Mouse (Mus musculus) lung, embryonic 14.5 days (tissue): Measurements from ENCODE around the gene 2210016F16Rik. TPM values are rescaled to one million over a fixed set of nuclear protein-coding genes. Genes with fewer than 3 reads are reported as not detected.
"Not testable (repeated sequence)": the region's sequence is repeated elsewhere in the genome, so short reads cannot be mapped to it uniquely, and the experiment has no call there.

ENCODE experiments used
- ATAC-seq: fragments of 200-750 bp; cut with Nextera tagmentation; 2 replicates; pipeline ENCODE4 v1.8.0; 2017; ENCODE audit warnings: mild to moderate bottlenecking, moderate TSS enrichment, moderate library complexity; ENCODE audit not compliant: insufficient read depth
- DNase-seq: peaks from one replicate; pipeline ENCODE4 v3.0.0-alpha.2; 2015
- H3K27ac ChIP-seq: fragments of 300-500 bp; sonication (generic); 2 replicates; pipeline ENCODE4 v1.5.1; 2014; ENCODE audit warnings: low read depth, mild to moderate bottlenecking, moderate library complexity
- H3K27me3 ChIP-seq: fragments of 300-500 bp; sonication (generic); 2 replicates; pipeline ENCODE4 v1.6.1; 2014; ENCODE audit warnings: low read length, control low read depth; ENCODE audit not compliant: insufficient read depth
- H3K36me3 ChIP-seq: fragments of 300-500 bp; sonication (generic); 2 replicates; pipeline ENCODE4 v1.6.1; 2014; ENCODE audit warnings: control low read depth; ENCODE audit not compliant: insufficient read depth
- H3K4me1 ChIP-seq: fragments of 300-500 bp; sonication (generic); 2 replicates; pipeline ENCODE4 v1.6.1; 2014; ENCODE audit warnings: antibody characterized with exemption, control low read depth; ENCODE audit not compliant: insufficient read depth
- H3K4me2 ChIP-seq: fragments of 300-500 bp; sonication (generic); 2 replicates; pipeline ENCODE4 v1.6.1; 2014; ENCODE audit warnings: mild to moderate bottlenecking
- H3K4me3 ChIP-seq: fragments of 300-500 bp; sonication (generic); 2 replicates; pipeline ENCODE4 v1.5.1; 2014; ENCODE audit warnings: low read depth, low read length
- H3K9ac ChIP-seq: fragments of 300-500 bp; sonication (generic); 2 replicates; pipeline ENCODE4 v1.6.1; 2014
- H3K9me3 ChIP-seq: fragments of 300-500 bp; sonication (generic); 2 replicates; pipeline ENCODE4 v1.6.1; 2016; ENCODE audit warnings: low read depth, low read length, control low read depth
- CTCF ChIP-seq: IDR thresholded peaks from 2 replicates; pipeline ENCODE4 v1.5.1; 2016; ENCODE audit warnings: antibody characterized with exemption, low read depth
- WGBS: fragments of 180-500 bp; shearing (Covaris S2); extraction: QIAGEN DNeasy Blood & Tissue Kit; methylation state at CpG from one replicate; pipeline ENCODE4 v1.1.7; 2014; 5-methylcytosine and 5-hydroxymethylcytosine counted together
- polyA plus RNA-seq: library from polyadenylated mRNA; unstranded; fragments of >200 nt; fragmentation: Nextera tagmentation; extraction: Ambion mirVana; gene quantifications from 2 replicates; pipeline ENCODE4 v1.2.1, GENCODE M21; 2014

Gene 2210016F16Rik
- polyA plus RNA-seq, 1 experiment from 2014 or later: 34.0 TPM

- no peak overlapping the region for H3K27ac ChIP-seq
- ATAC-seq: no peak
- no peak for TF ChIP-seq CTCF
Observed at GRCm38 (mm10) chr13:58373153-58373470, 11.9 kb downstream of the 2210016F16Rik start.

GRCm38 (mm10) chr13:58372278-58373152 lies 12.5 kb downstream of the 2210016F16Rik start:
- 75% methylated on average over 5 of the region's 5 CpGs for WGBS

More at GRCm38 (mm10) chr13:58373153-58373470, 11.9 kb downstream of the 2210016F16Rik start:
- WGBS: 83% methylated on average over 2 of the region's 2 CpGs
- no peak overlapping the region for H3K4me2 ChIP-seq
- no peak overlapping the region for H3K9ac ChIP-seq
- H3K27me3 ChIP-seq: no peaks in the 10 kb centered on the region
- H3K9me3 ChIP-seq: no peaks in the 10 kb centered on the region; the same call in 1 of the 2 replicates
- H3K4me3 ChIP-seq: no peak overlapping the region
- no peaks in the 10 kb centered on the region for H3K36me3 ChIP-seq
- DNase-seq: no peak
- H3K4me1 ChIP-seq: no peaks in the 10 kb centered on the region

GRCm38 (mm10) chr13:58368835-58369234 lies 16.2 kb downstream of the 2210016F16Rik start:
- H3K9me3 ChIP-seq: no peaks in the 10 kb centered on the region
- H3K9ac ChIP-seq: no peak overlapping the region
- TF ChIP-seq CTCF: no peak
- WGBS: 57% methylated on average over 4 of the region's 4 CpGs
- no peak overlapping the region for H3K4me3 ChIP-seq
- DNase-seq (no peak), ATAC-seq (no peak)
- H3K27ac ChIP-seq: no peak overlapping the region
- H3K27me3 ChIP-seq: no peaks in the 10 kb centered on the region
- H3K36me3 ChIP-seq: no peaks in the 10 kb centered on the region
- H3K4me1 ChIP-seq: no peaks in the 10 kb centered on the region
- H3K4me2 ChIP-seq: no peak overlapping the region

More at GRCm38 (mm10) chr13:58372278-58373152, 12.5 kb downstream of the 2210016F16Rik start:
- Histone ChIP-seq H3K9ac (no peak overlapping the region), H3K9me3 (no peaks in the 10 kb centered on the region; the same call in 1 of the 2 replicates), H3K4me1 (no peaks in the 10 kb centered on the region), H3K27ac (no peak overlapping the region), H3K27me3 (no peaks in the 10 kb centered on the region), H3K4me3 (no peak overlapping the region), H3K4me2 (no peak overlapping the region), H3K36me3 (no peaks in the 10 kb centered on the region)
- DNase-seq: peak; percentile 11
- no peak for ATAC-seq
- TF ChIP-seq CTCF: no peak

GRCm38 (mm10) chr13:58367641-58368040 lies 17.4 kb downstream of the 2210016F16Rik start:
- H3K9me3 ChIP-seq: no peaks in the 10 kb centered on the region
- ATAC-seq (no peak), DNase-seq (no peak)
- no peak overlapping the region for H3K4me3 ChIP-seq
- no peaks in the 10 kb centered on the region for H3K36me3 ChIP-seq
- 78% methylated on average over 1 of the region's 1 CpGs for WGBS
- no peak for TF ChIP-seq CTCF
- no peaks in the 10 kb centered on the region for H3K4me1 ChIP-seq
- H3K27ac ChIP-seq: no peak overlapping the region
- H3K4me2 ChIP-seq: no peak overlapping the region
- H3K9ac ChIP-seq: no peak overlapping the region
- H3K27me3 ChIP-seq: no peaks in the 10 kb centered on the region

GRCm38 (mm10) chr13:58366373-58366772 lies 18.7 kb downstream of the 2210016F16Rik start:
- H3K27me3 ChIP-seq: no peaks in the 10 kb centered on the region
- H3K9me3 ChIP-seq: no peaks in the 10 kb centered on the region
- DNase-seq: no peak
- no peak overlapping the region for H3K27ac ChIP-seq
- no peak for TF ChIP-seq CTCF
- no peak overlapping the region for H3K4me2 ChIP-seq
- no peak for ATAC-seq
- H3K36me3 ChIP-seq: no peaks in the 10 kb centered on the region
- H3K4me1 ChIP-seq: no peaks in the 10 kb centered on the region
- whole genome bisulfite sequencing: 80% methylated on average over 3 of the region's 3 CpGs
- H3K4me3 ChIP-seq: no peak overlapping the region
- no peak overlapping the region for H3K9ac ChIP-seq

GRCm38 (mm10) chr13:58365179-58365578 lies 19.8 kb downstream of the 2210016F16Rik start:
- H3K9ac ChIP-seq, H3K9me3 ChIP-seq, DNase-seq, H3K27ac ChIP-seq, H3K4me1 ChIP-seq, H3K36me3 ChIP-seq, ATAC-seq, H3K4me3 ChIP-seq, H3K27me3 ChIP-seq, H3K4me2 ChIP-seq: not testable (repeated sequence)
- WGBS: 75% methylated on average over 8 of the region's 8 CpGs

- no peaks in the 10 kb centered on the region for H3K36me3 ChIP-seq
- H3K9me3 ChIP-seq: no peaks in the 10 kb centered on the region
- H3K27ac ChIP-seq: no peak overlapping the region
- H3K9ac ChIP-seq: no peak overlapping the region
- no peaks in the 10 kb centered on the region for H3K4me1 ChIP-seq
- no peak for TF ChIP-seq CTCF
- no peak overlapping the region for H3K4me2 ChIP-seq
- 63% methylated on average over 8 of the region's 8 CpGs for WGBS
- no peaks in the 10 kb centered on the region for H3K27me3 ChIP-seq
- no peak for ATAC-seq
- no peak overlapping the region for H3K4me3 ChIP-seq
- no peak for DNase-seq
Observed at GRCm38 (mm10) chr13:58364353-58365175, 20.5 kb downstream of the 2210016F16Rik start.
